Mouse (Mus musculus) MEL-GATA-1-ER (cell line): ENCODE data around the gene Ank3.

Experiments used
- DNase-seq: peaks from one replicate; pipeline ENCODE4 v3.0.0-alpha.2; 2012; ENCODE audit warnings: low read depth; ENCODE audit errors: extremely low read depth

Gene Ank3

GRCm38 (mm10) chr10:70039871-70040291, 641.3 kb downstream of the Ank3 start:
- DNase-seq, result no peak

GRCm38 (mm10) chr10:70041562-70041961, 643.0 kb downstream of the Ank3 start:
- DNase-seq, result no peak

GRCm38 (mm10) chr10:70045722-70046121, 647.1 kb downstream of the Ank3 start:
- DNase-seq, result no peak

GRCm38 (mm10) chr10:70049771-70050170, 651.2 kb downstream of the Ank3 start:
- no peak for DNase-seq

GRCm38 (mm10) chr10:70055291-70055690, 656.7 kb downstream of the Ank3 start:
- DNase-seq, result no peak

- no peak for DNase-seq
Observed at GRCm38 (mm10) chr10:70057064-70057463, 658.5 kb downstream of the Ank3 start.

GRCm38 (mm10) chr10:70060021-70060688, 661.6 kb downstream of the Ank3 start:
- DNase-seq, result no peak

- DNase-seq, result no peak
Observed at GRCm38 (mm10) chr10:70060689-70061081, 662.1 kb downstream of the Ank3 start.

GRCm38 (mm10) chr10:70063881-70064555, 665.4 kb downstream of the Ank3 start:
- DNase-seq, result no peak

GRCm38 (mm10) chr10:70065191-70065590, 666.6 kb downstream of the Ank3 start:
- DNase-seq, result no peak

- no peak for DNase-seq
Observed at GRCm38 (mm10) chr10:70066497-70067168, 668.1 kb downstream of the Ank3 start.

- no peak for DNase-seq
Observed at GRCm38 (mm10) chr10:70067169-70068115, 668.9 kb downstream of the Ank3 start.

GRCm38 (mm10) chr10:70069321-70069720, 670.7 kb downstream of the Ank3 start:
- no peak for DNase-seq

GRCm38 (mm10) chr10:70071334-70071733, 672.8 kb downstream of the Ank3 start:
- no peak for DNase-seq
